Mouse (Mus musculus): ENCODE measurements around the gene Csnk1e.

The Csnk1e gene

DNA sequence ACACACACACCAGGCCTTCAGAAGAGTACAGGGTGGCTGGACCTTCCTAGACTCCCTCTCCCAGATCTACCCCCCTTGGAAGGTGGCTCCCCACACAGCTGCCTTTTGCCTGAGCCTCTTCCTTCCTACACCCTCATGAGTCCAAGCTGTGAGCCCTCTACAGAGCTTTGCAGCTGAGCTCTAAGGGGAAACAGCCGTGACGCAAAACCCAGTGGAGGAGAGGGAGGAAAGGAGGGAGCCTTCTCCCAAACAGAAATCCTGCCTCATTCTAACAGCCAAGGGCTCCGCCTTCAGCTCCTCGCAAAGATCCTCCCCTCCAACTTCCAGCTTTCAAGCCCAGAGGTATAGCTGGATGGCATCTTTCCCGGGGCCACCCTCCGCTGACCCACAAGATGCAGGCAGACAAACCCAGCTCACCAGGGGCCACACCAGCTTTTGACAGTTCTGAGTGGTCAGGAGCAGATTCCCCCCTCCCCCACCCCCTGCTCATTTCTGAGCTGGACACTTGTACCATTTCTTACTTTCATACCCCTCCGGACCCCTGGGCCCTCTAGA lies 11.4 kb downstream of the Csnk1e start:
- no peak for DNase-seq (ENCODE audit: low spot score in 2 of 2)

DNA sequence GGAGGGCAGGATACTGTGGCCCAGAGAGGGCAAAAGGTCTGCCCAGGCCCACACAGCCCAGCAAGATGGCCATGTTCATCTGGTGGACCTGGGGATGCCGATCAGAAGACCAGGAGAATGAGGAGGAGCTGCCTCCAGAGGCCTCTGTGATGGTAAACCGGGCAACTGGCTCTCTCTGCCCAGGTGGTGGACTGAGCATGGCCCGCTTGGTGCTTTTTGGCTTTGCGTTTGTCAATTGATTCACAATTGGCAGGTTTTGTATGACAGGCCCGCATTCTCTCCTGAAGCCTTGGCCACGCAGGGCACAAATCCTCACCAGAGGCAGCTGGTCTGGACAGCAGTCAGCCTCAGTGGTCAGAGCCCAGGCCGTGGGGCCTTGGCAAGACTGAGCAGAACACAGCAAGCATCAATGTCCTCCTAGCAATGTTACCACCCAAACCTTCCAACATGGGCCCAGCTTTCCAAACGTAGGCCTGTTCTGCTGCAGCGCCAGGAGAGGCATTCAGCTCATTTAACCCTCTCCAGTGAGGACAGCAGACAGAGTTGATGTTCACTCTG lies 12.3 kb downstream of the Csnk1e start:
- no peak for DNase-seq (ENCODE audit: low spot score in 2 of 2)

DNA sequence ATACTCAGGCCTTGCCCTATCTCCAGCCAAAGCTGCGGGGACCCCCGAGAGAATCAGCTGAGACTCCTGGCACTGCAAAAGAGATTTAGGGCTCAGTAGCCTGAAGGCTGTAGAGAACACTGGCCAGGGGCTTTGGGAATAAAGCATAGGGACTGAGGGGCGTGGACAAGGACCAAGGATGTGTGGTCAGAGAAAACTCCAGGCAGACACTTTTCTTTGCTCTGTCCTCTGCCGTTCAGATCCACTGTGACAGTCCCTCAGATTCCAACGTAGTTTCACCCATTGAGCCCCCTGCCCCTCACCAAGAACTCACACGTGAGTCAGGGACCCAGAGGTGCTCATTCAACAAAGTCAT lies 13.1 kb downstream of the Csnk1e start:
- no peak for DNase-seq (ENCODE audit: low spot score in 2 of 2)

DNA sequence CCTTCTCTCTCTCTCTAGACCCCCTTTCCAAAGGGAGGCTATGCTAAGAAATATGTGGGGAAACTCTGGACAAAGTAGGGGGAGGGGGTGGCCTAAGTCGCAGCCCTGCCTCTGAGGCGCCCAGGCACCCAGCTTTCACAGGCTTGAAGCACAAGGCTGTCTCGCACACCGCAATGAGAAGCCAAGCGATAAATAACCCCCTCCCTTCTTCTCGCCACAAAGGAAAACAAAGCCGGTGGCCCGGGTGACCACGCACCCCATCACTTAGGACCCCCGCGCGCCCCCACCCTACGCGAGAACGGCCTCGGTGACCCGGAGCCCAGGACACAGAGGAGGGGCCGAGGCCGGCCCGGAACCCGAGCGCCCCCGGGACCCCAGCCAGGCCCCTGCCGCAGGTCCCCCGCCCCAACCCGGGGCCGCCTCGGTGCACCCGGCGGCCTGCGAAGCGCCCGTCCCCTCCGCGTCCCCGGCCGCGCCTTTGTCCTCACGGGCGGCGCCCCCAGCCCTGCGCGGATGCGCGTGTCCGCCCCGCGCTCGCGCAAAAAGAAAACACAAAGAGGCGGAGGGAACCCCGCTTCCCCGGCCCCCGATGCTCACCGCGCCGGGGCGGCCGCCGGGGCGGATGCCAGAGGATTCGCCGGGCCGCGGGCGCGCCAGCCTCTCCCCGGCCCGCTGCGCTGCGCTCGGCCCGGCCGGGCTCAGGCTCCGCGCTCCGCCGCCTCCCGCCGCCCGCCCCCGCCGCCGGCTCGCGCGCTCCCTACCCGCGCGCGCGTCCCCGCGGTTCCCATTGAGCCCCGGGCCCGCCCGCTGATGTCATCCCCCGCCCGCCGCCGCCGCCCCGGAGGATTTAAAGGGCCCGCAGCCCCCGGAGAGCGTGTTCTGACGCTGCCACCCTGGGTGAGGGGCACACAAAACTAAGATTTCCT lies 13.8 kb downstream of the Csnk1e start:
- peak; percentile 66 to 85 for DNase-seq (ENCODE audit: low spot score in 2 of 2)

DNA sequence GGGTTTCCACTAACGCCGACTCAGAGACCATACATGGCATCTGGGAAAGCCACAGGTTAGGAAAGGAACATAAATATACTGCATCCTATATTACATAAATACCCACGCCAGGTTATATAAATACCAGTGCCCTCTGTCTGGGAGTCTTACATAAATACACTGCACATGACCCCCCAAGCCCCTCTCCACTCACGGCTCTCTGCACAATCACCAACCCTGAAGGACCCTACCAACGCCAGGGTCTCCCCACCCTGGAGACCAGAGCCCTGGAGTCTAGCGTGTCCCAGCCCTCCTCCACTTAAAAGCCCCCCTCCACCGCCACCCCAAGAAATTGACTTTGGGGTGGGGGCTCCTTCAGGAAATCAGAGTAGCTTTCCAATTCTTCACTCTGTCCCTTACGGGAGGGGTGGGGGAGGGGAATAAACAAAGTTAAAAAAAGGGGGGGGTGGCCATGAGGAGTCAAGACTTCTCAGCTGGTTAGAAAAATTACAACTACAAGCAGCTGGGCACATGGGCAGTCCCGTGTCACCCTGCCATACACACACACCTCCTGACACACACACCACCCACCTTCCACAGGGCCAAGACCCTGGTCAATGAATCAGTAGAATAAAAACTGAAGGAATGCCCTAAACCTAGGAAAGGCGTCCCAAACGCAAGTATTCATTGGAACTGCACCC lies 14.6 kb downstream of the Csnk1e start:
- DNase-seq (ENCODE audit: low spot score in 2 of 2) = no peak

DNA sequence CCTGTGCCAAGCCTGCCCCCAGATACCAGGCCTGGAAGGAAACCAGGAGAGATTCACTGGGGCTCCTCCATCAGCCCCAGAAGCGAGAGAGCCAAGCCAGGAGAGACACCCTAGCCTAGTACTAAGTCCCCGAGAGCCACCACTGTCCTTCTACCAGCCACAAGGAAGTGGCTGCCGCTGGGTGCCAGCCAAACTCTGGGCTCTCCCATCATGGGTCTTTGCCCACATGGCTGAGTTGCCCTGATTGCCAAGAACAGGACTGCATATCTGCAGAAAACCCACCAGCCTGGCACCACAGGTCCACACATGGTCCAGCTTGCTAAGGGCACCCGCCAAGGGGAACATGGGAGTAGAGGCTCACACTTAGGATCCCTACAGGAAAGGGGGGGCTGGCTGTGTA lies 15.1 kb downstream of the Csnk1e start:
- DNase-seq (ENCODE audit: low spot score in 2 of 2) = peak; percentile 58 to 65

DNA sequence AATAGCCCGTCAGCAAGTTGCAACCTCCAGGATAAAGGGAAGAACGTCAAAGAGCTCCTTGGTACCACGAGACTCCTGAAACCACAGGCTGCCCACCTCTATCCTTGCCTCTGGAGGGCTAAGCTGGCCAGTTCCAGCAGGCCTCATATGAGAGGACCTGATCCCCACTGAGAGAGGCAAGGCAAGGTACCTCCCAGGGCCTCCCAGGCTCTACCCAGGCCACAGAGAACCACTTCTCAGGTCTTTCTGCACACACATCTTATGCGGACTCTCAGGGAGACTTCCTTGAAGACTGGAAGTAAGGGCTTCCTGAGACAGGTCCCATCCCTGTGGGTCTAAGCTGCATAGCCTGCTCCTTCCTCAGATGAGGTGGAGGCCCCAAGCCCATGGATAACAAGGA lies 16.0 kb downstream of the Csnk1e start:
- DNase-seq (ENCODE audit: low spot score in 2 of 2) = no peak

DNA sequence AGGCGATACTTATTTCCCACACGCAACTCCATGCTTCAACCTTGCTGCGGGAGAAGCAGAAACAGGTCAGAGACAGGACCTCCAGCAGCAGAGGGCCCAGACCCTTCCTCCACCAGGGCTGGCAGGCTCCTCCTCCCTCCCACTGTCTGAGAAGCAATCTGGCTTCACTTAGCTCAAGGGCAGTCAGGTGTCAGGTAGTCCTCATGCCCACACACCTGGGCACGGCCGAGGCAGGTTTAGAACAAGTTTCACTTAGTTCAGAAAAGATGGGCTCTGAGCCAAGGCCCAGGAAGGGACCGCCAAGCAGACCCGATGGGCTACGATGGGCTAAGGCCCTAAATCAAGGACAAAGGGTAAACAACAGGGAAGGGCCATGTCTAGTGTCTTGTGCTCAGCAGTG lies 16.6 kb downstream of the Csnk1e start:
- no peak for DNase-seq (ENCODE audit: low spot score in 2 of 2)

DNA sequence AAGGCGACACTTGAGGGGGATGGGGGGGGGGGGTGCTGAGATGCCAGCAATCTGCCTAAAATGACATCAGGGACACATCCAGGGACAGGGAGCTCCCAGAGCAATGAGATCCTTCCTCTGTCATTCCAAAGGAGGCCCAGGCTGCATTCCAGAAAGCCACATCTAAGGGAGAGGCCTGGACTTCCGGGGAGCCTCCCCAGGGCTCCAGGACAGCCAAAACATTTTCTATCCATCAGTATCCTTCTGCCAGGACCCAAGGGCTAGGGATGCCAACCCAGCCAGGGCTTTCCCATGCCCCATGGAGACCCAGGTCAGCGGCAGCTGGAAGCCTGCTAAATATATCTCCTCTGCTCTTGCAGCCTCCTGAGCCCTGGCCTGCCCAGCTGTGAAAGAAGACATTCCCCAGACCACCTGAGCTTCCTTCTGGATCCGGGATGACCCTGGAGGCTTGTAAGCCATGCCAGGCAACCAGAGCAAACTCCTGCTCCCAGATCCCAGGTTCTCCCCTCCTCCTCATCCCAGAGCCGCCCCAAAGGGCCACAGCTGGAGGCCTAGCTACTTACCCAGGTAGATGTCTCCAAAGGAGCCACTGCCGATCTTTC lies 17.1 kb downstream of the Csnk1e start:
- no peak for DNase-seq (ENCODE audit: low spot score in 2 of 2)

DNA sequence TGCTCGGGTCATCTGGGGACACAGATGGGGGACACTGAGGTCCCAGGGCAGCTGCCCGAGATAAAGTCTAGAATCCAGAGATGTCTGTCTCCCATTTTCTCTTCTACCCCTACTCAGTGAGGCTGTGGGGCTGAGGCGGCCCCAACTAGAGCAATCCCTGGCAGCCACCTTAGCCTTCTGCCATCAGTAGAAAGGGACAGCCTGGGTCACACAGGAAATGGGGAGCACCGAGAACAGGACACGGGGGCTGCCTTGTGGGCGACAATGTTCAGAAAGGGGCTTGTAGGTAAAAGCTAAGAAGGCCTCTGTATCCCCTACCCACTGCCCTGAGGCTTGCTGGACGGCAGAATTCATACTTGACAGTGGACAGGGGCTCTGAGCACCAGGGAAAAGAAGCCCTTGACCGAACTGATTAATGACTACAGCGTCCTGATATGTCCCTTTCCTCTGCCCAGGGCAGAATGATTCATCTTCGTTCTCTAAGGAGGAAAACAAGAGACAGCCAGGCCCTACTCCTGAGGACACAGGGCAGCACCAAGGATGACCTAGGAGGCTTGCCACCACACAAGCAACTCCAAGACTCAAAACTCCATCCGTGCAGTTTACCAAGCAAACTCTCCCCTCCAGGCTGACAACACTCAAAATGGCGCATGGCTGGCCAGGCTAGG lies 17.7 kb downstream of the Csnk1e start:
- DNase-seq (ENCODE audit: low spot score in 2 of 2) = no peak

DNA sequence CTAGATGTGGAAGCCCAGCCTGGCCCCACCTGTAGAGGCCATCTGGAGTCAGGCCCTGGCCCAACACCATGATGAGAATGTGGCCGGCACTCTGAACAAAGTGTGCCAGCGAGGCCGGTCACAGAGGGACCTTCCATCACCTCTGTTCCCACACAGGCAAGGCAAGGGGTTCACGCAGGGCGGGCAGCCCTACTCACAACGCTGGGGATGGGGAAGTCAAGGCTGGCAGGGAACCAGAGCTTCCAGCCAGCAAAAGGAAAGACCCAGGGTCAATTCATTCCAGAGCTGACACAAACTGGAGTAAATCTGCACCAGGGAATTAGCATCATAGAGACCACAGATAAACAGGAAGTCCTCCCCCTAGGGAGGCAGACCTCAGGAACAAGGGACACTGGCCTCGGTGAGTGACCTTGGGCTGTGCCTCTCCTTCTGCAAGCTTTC lies 18.9 kb downstream of the Csnk1e start:
- DNase-seq (ENCODE audit: low spot score in 2 of 2) = no peak

DNA sequence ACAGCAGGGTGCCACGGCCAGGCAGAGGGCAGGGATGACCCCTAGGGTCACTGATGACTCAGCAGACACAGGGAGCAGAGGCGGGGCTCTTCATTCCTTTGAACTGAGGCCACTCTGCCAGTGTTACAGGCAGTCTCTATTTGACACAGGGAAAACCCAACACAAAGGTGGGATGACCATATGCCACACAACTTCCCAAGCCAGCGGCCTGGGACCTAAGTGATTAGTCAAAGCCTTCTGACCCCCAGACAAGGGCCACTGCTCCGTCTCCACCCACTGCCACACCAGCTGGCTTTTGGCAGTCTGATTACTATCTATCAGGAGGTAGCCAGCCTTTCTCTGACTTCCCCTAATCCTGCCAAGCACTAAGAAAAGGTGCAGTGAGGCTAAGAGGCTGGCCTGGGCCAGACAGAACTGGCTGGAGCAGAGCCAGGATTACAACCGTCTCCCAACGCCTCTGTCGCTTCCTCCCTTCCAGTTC lies 20.1 kb downstream of the Csnk1e start:
- DNase-seq (ENCODE audit: low spot score in 2 of 2) = no peak

DNA sequence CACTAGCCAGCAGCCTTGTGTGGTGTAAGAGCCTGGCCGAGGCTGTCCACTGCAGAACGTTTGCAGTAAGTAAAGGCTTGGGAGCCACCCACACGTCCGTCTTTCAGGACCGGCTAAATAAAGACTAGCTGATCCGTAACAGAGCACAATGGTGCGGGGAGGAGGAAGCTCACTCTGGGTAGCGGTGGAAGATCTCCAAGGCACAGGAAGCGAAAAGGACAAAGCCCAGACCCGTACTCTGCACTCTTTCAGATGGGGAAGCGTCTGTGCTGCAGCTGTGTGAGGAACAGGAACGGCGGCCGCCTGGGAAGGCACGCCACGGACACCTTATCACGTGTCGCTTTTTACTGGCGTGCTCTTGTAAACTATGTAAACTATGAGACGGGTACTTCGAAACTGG lies 22.5 kb downstream of the Csnk1e start:
- no peak for DNase-seq (ENCODE audit: low spot score in 2 of 2)

DNA sequence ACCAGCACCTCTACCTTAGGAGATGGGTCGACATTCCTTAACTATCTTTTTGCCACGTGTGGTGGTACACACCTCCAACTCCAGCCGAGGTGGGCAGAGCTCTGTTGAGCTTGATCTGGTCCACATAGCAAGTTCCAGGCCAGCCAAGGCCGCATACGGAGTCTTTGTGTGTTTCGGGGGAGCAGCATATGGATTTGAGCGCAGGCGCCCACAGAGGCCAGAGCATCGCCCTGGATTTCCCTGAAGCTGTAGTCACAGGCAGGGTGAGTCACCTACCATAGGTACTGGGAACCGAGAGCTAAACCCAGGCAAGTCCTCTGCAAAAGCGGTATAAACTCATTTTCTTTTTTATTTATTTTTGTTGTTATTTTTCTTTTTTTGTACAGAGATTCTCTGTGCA lies 23.0 kb downstream of the Csnk1e start:
- DNase-seq (ENCODE audit: low spot score in 2 of 2) = no peak

DNA sequence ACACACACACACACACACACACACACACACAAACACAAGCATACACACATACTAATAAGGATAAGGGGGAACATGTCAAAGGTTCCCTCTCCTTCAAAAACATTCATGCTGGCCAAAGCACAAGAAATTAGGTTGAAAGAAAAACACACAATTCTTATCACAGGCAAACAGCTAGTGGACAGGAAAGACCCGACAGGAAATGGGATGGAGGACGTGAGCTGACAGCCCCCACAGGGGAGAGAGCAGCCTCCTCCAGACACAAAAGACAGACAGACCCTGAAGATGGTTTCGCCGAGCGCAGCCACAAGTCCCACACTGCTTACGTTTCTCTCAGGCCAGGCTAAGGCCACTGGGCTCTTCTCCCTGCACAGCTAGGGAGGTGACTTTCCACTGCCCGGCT lies 23.4 kb downstream of the Csnk1e start:
- DNase-seq (ENCODE audit: low spot score in 2 of 2) = no peak

DNA sequence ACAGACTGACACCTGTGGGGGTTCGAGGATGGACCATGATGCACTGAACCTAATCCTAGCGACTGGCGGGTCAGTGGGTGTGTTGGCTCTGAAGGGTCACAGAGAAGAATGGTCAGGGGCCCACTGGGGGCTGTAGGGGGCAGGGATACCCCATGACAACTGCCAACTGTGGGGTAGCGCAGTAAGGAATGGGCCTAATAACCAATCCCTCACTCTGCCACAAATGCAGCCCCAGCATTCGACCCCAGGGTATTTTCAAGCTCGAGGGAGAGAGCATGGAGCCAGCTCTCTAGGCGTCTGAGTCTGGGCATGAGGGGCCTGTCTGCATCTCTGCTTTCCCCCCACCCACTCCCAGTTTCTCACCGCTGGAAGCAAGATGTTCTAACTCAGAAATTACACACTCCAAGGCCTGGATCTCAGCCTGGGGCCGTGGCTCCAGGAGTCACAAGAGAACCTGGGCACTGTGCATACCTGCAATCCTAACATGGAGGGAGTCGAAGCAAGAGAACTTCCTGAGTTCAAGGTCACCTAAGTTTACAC lies 24.8 kb downstream of the Csnk1e start:
- DNase-seq (ENCODE audit: low spot score in 2 of 2) = no peak

DNA sequence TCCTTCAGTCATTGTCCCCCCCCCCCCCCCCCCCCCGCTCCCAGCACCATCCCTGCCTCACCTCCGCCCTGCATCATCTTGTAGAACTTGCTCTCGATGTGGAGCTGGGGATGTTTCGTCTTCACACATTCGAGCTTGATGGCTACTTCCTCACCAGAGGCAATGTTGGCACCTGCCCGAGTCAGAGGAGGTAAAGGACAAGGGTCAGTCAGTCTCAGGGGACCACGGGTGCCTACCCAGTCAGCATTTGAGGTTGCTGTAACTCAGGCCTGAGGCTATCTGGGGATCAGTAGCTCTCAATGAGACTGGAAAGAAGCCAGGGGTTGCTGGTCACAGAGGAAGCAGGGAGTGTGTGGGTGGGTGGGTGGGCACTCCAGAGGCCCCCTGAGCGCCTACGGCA lies 25.4 kb downstream of the Csnk1e start:
- DNase-seq (ENCODE audit: low spot score in 2 of 2) = no peak

DNA sequence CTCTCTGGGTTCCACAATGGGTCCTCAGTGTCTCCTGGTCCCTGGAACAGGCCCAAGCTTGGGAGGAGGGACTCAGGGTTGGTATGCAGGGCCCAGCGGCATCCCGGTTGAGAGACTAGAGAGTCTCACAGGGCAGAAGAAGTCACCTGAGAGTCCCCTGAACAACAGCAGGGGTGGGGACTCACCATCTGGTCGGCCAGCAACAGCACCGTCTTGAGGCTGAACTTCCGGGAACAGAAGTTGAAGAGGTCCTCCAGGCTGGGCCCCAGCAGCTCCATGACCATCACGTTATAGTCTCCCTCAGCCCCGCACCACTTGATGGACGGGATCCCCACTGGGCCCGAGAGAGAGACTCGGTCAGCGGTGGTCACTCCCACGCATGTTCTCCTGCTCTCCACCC lies 25.8 kb downstream of the Csnk1e start:
- peak in 1 of 2 experiments; percentile 12 for DNase-seq (ENCODE audit: low spot score in 2 of 2)

DNA sequence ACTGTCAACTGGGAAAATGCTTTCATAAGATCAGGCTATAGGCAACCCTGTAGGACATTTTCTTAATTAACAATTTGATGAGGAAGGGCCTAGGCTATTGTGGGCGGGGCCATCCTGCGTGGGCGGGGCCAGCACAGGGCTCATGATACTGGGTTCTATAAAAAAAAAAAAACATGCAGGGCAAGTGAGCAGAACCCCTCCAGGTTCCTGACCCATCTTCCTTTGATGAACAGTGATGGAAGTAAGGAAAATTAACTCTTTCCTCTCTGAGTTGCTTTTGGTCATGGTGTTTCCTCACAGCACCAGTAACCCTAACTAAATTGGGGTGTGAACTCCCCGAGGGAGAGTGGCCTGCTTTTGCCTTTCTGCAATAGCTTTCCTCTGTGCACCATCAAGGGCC lies 26.8 kb downstream of the Csnk1e start:
- DNase-seq (ENCODE audit: low spot score in 2 of 2) = no peak

DNA sequence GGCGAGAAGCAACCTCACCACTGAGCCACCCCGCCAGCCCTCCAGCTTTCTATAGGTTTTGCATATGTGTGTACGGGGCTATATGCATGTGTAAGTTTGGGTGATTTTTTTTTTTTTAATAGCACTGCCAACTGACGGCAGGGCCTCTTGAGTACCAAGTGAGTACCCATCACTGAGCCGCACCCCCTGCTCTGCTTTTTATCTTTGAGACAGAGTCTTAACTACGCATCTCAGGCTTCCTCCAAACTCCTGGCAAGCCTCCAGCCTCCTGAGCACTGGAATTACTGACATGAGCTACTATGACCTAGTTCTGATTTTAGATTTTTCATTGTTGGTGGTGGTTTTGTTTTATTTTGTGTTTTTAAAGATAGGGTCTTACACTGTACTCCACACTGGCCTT lies 27.9 kb downstream of the Csnk1e start:
- DNase-seq (ENCODE audit: low spot score in 2 of 2) = no peak

DNA sequence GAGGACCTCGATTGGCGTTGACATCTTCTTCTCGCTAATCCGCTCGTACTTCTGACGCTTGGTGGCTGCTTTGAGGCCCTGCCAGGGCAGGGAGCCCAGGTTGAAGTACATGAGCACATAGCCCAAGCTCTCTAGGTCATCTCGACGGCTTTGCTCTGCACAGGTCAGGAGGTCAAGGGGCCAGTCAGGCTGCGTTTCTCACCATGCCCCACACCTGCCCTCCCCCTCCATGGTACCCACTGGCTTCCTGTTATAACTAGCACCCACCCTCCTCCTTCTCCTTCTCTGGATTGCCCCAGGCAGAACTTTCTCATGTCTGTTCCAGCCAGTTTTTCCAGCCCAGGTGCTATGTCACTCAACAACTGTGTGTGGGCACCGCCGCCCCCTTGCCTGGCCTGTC lies 29.9 kb downstream of the Csnk1e start:
- no peak for DNase-seq (ENCODE audit: low spot score in 2 of 2)
